Mouse (Mus musculus): Measurements from ENCODE around the gene Rec8.

DNA sequence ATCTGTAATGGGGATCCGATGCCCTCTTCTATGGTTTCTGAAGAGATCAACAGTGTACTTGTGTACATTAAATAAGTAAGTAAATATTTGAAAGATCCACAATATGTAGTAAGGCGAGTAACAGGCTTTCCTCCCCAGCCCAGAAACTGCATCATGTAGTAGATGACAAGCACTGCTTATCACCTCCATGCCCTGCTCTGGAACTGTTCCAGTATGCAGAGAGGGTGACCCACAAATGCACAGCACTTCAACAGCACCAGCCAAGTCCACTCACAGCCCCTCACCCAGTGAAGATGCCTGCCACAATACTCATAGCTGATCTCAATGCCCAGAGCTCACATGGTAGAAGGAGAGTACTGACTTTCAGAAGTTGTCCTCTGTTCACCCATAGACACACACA, 47.2 kb upstream of the Rec8 start:
- TF ChIP-seq CTCF (IDR thresholded peaks at IDR 0.05; ENCODE audit: control insufficient read depth, insufficient read depth, insufficient read length) (no peak), MYOG (IDR thresholded peaks at IDR 0.05; ENCODE audit: control insufficient read depth, extremely low read depth, insufficient read length) (no peak), MAX (IDR thresholded peaks at IDR 0.05) (no peak), USF1 (IDR thresholded peaks at IDR 0.05; ENCODE audit: low read depth) (no peak), CEBPB (IDR thresholded peaks at IDR 0.05; ENCODE audit: low read depth) (no peak)
